Mouse (Mus musculus) layer of hippocampus, postnatal 25 days (tissue): ENCODE results near the gene Nudt15. TPM values are rescaled to one million over a fixed set of nuclear protein-coding genes. Genes with fewer than 3 reads are reported as not detected.
A peak's percentile ranks its signal among the peaks of the same experiment; 100 is the strongest.

Experiments
- DNase-seq, 2 experiments: peaks; one replicate each; pipeline ENCODE4 v3.0.0; 2022; ENCODE audit warnings: mixed read lengths in 2 of 2, low spot score in 1 of 2; ENCODE audit errors: extremely low spot score in 1 of 2
- total RNA-seq, 2 experiments: library from RNA; stranded (reverse); gene quantifications; 2 replicates each; pipeline ENCODE4 v1.2.3; 2021

The Nudt15 gene
- total RNA-seq, 2 experiments from 2014 or later: 5.7 to 5.8 TPM

- no peak for DNase-seq
Observed at GRCm38 (mm10) chr14:73508630-73509395, 39.2 kb downstream of the Nudt15 start.

GRCm38 (mm10) chr14:73507702-73508376 is 40.2 kb downstream of the Nudt15 start:
- DNase-seq: no peak

GRCm38 (mm10) chr14:73507200-73507599 is 40.8 kb downstream of the Nudt15 start:
- DNase-seq: no peak

GRCm38 (mm10) chr14:73506283-73506682 is 41.8 kb downstream of the Nudt15 start:
- DNase-seq: no peak

GRCm38 (mm10) chr14:73503237-73503933 is 44.7 kb downstream of the Nudt15 start:
- DNase-seq: no peak

GRCm38 (mm10) chr14:73502591-73503184 is 45.4 kb downstream of the Nudt15 start:
- DNase-seq: peak in 1 of 2 experiments; percentile 29

GRCm38 (mm10) chr14:73501721-73502120 is 46.3 kb downstream of the Nudt15 start:
- no peak for DNase-seq

- no peak for DNase-seq
Observed at GRCm38 (mm10) chr14:73501283-73501682, 46.8 kb downstream of the Nudt15 start.

- no peak for DNase-seq
Observed at GRCm38 (mm10) chr14:73495753-73496152, 52.3 kb downstream of the Nudt15 start.

- DNase-seq: no peak
Observed at GRCm38 (mm10) chr14:73494122-73494521, 53.9 kb downstream of the Nudt15 start.

GRCm38 (mm10) chr14:73493356-73493755 is 54.7 kb downstream of the Nudt15 start:
- no peak for DNase-seq

- no peak for DNase-seq
Observed at GRCm38 (mm10) chr14:73486641-73487040, 61.4 kb downstream of the Nudt15 start.

- DNase-seq: no peak
Observed at GRCm38 (mm10) chr14:73484366-73485110, 63.5 kb downstream of the Nudt15 start.

GRCm38 (mm10) chr14:73483516-73484229 is 64.4 kb downstream of the Nudt15 start:
- DNase-seq: no peak

GRCm38 (mm10) chr14:73479771-73480170 is 68.3 kb downstream of the Nudt15 start:
- DNase-seq: no peak

- DNase-seq: no peak
Observed at GRCm38 (mm10) chr14:73478321-73478720, 69.7 kb downstream of the Nudt15 start.

- no peak for DNase-seq
Observed at GRCm38 (mm10) chr14:73477077-73477476, 71.0 kb downstream of the Nudt15 start.

GRCm38 (mm10) chr14:73476361-73476934 is 71.6 kb downstream of the Nudt15 start:
- no peak for DNase-seq

GRCm38 (mm10) chr14:73475506-73475905 is 72.5 kb downstream of the Nudt15 start:
- no peak for DNase-seq
